Mouse (Mus musculus): Measurements from ENCODE around the gene Pibf1.

DNA sequence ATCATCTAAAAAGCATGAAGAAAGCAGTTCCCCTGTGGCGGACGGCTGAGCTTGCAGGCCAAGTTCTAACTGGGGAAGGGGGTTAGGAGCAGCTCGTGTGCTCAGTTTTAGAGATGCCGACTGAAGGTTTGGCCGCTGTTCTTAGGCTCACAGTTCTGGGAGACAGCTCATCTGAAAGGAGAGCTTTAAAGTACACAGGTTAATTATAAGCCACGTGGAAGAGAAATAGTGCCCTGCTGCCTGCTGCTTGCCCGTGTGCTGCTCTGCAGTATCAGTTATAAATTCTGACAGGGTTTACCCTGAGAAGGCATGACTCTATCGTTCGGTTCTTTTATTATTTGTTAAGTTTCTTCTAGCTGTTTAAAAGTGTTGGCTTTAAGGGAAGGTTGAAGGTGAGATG, 36.5 kb downstream of the Pibf1 start:
- TF ChIP-seq KAT2A (IDR thresholded peaks at IDR 0.05; ENCODE audit: insufficient replicate concordance, low read length), result no peak
- no peak for TF ChIP-seq ZMIZ1 (IDR thresholded peaks at IDR 0.05; ENCODE audit: low read depth, low read length)
- no peak for TF ChIP-seq SMC3 (IDR thresholded peaks at IDR 0.05; ENCODE audit: low read depth, low read length)
- TF ChIP-seq CTCF (conservative IDR thresholded peaks at IDR 0.05 in 1 of 2, IDR thresholded peaks at IDR 0.05 in 1 of 2; ENCODE audit: low read depth in 2 of 2, low read length in 2 of 2), result no peak
- TF ChIP-seq CHD2 (IDR thresholded peaks at IDR 0.05; ENCODE audit: low read length), result no peak
- no peak for TF ChIP-seq BHLHE40 (IDR thresholded peaks at IDR 0.05; ENCODE audit: low read depth, low read length)
- TF ChIP-seq TCF12 (IDR thresholded peaks at IDR 0.05; ENCODE audit: low read depth, low read length), result no peak
- no peak for TF ChIP-seq E2F4 (IDR thresholded peaks at IDR 0.05; ENCODE audit: insufficient replicate concordance, low read depth, low read length)
- no peak for TF ChIP-seq POLR2A (IDR thresholded peaks at IDR 0.05; ENCODE audit: low read depth, low read length)
- TF ChIP-seq USF2 (conservative IDR thresholded peaks at IDR 0.05; ENCODE audit: low read depth, low read length), result no peak
- TF ChIP-seq ZNF384 (IDR thresholded peaks at IDR 0.05; ENCODE audit: low read depth, low read length), result no peak
- TF ChIP-seq ETS1 (conservative IDR thresholded peaks at IDR 0.05; ENCODE audit: low read depth, low read length), result no peak
- no peak for TF ChIP-seq TBP (conservative IDR thresholded peaks at IDR 0.05; ENCODE audit: low read depth, low read length)
- no peak for TF ChIP-seq MYC (IDR thresholded peaks at IDR 0.05; ENCODE audit: low read depth, low read length)

All from CH12.LX (cell line).